Mouse (Mus musculus) left cerebral cortex, postnatal 36 days (tissue): ENCODE results near the gene Frmpd1. TPM values are rescaled to one million over a fixed set of nuclear protein-coding genes. Genes with fewer than 3 reads are reported as not detected.

ENCODE experiments used
- DNase-seq, 2 experiments: peaks; one replicate each; pipeline ENCODE4 v3.0.0; 2021 to 2022; ENCODE audit warnings: low spot score in 2 of 2, mixed read lengths in 1 of 2
- intact Hi-C: fragments of 180-260 bp; cut with DNase I; formaldehyde crosslinking; loops from one replicate; pipeline ENCODE4 v1.15.1; 2025
- total RNA-seq, 2 experiments: library from RNA; stranded (reverse); gene quantifications; 2 replicates each; pipeline ENCODE4 v1.2.3; 2021

The Frmpd1 gene
- total RNA-seq: 10 to 100 TPM; 11.7 to 16.4 TPM

- intact Hi-C loops: no loop called here
- DNase-seq: peak; percentile 33 to 61
Observed at GRCm38 (mm10) chr4:45184521-45185330, at the start of gene Frmpd1. Gene Frmpd1, plus strand, starts transcription at chr4:45184875.

- intact Hi-C loops: no loop called here
- no peak for DNase-seq
Observed at GRCm38 (mm10) chr4:45137636-45138035, 47.0 kb upstream of the Frmpd1 start.

DNA sequence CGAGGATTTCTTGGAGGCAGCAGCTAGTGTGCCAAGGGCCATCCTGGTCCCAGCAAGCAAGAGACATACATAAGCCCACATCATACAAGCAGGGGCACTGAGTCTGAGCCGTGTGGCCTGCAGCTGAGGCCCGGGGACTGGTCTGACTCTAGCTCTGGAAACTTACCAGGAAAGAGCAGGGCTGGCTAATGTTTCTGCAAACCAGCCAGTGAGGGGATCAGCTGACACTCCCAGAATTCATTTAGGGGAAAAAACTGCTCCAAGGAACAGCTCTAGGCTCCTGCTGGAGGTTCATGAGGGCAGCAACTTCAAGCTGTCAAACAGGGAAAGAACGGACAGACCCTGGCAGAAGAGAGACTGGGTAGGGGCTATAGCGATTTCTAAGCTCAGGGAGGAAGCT is 42.8 kb upstream of the Frmpd1 start:
- no peak for DNase-seq
- intact Hi-C loops: no loop called here

GRCm38 (mm10) chr4:45142411-45142810 is 42.3 kb upstream of the Frmpd1 start:
- intact Hi-C loops: no loop called here
- DNase-seq: no peak

GRCm38 (mm10) chr4:45143005-45143404 is 41.7 kb upstream of the Frmpd1 start:
- intact Hi-C loops: no loop called here
- no peak for DNase-seq

DNA sequence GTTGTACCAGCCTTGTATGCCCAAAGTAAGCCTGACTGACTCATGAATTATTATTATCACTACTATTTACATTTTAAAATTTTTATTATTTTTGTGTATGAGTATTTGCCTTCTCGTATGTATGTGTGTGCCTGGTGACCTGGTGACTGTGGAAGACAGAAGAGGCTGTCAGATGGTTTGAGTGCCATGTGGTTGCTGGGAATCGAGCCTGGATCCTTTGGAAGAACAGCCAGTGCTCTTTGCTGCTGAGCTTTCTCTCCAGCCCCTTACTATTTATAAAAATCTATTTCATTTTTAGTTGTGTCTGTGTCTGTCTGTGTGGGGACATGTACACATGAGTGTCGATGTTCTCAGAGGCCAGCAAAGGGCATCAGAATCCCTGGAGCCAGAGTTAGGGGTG is 28.2 kb upstream of the Frmpd1 start:
- DNase-seq: no peak
- intact Hi-C loops: no loop called here

DNA sequence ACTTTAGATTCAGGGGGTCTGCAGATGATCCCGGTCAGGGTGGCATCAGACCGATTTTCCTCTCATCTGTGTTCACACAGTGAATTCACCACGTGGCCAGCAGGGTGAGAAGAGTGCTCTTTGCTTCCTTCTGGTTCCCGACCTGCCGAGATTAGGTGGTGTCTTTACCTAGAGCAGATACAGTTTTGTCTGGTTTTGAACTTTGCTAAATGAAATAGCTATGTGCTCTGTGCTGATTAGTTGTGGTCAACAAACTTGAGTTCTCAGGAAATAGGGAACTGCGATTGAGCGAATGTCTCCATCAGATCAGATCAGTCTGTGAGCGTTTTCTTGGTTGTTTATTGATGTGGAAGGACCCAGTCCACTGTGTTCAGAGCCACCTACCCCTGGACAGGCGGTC is 26.1 kb upstream of the Frmpd1 start:
- intact Hi-C loops: no loop called here
- DNase-seq: no peak

DNA sequence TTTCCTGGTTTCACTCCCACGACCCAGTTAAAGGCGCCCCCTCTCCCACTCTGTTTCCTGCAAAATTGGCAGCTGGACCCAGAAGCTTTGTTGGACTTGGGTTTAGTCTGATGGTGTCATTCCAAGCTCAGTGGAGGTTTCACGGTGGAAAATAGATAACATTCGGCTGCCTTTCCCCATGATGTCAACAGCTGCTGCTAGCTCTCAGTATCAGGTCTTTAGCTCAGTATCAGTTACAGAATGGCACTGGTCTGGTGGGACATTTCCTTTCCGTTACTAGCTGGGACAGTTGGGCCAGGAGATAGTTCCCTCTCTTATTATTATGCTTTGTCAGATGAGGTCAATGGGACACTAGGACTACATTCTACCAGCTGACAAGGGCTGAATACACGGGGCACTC is 23.9 kb upstream of the Frmpd1 start:
- no peak for DNase-seq
- intact Hi-C loops: no loop called here

DNA sequence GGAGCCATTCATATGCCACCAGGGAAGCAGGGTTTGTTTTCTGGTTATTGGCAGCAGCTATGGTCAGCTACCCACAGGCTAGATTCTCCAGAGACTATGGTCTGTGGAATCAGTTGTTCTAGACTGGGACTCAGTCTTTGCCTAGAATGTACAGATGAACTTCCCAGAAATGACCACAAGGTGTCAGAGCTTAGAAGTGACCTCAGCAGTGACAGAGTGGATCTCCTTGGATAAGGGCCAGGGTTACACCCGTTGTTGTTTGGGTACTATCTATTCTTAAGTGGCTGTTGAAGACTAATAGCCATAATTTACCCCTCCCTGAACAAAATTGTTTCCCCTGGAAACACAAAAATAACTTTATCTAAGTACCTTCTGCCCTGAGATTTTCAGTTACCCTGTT is 21.0 kb upstream of the Frmpd1 start:
- DNase-seq: no peak
- intact Hi-C loops: loop anchor here (2.0 kb wide), 1 partner anchor 117 kb away; no protein-coding TSS in a partner anchor

GRCm38 (mm10) chr4:45165477-45165876 is 19.2 kb upstream of the Frmpd1 start:
- intact Hi-C loops: no loop called here

DNA sequence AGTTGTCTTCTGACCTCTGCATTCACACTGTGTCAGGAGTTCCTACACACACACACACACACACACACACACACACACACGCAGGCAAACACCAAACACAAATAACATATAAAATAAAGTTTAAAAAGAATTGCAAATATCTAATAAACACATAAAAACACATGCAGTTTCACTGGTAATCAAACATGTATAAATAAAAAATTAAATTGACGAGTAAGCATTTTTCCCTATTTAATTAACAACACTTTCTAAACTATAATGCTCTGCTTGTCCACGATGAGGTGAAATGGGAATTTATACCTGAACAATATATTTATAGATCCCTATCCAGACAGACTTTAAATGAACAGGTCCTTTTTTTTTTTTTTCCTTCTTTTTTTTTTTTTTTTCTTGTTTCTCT is 18.7 kb upstream of the Frmpd1 start:
- DNase-seq: no peak
- intact Hi-C loops: no loop called here

More at GRCm38 (mm10) chr4:45165477-45165876, 19.2 kb upstream of the Frmpd1 start:
- no peak for DNase-seq

DNA sequence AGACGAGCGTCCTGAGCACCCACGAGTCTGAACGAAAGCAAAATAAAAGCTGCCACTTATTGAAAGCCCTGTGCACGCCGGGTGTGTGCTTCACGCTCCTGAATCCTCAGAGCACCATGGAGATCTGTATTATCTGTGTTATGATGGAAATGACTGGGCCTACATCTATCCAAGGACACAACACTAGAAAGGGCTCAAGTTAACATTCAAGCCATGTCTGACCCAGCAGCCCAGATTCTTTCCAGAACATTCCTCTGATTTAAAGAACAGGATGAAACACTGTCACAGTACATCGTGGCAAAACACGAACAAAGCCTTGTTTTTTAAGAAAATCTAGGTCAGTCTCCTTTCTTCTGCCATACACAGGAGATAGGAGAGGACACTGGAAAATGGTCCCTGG is 13.3 kb upstream of the Frmpd1 start:
- intact Hi-C loops: no loop called here
- no peak for DNase-seq

- DNase-seq: no peak
- intact Hi-C loops: no loop called here
Observed at GRCm38 (mm10) chr4:45183818-45184520, 706 bp upstream of the Frmpd1 start.

DNA sequence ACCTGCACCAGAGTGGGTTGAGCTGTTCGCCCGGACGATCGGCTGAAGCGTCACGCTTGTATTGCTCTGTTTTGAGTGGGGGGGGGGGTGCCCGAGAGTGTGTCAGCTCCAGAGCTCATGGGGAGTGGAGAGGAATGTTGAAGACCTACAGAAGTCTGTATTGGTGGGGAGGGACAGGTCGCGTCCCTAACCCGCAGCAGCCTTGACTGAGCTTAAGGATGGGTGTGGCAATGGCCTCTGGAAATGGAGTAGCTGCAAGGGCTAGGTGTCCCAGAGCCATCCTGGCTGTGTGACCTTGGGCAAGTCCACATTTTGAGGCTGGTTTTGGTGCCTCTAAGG is 625 bp downstream of the Frmpd1 start:
- intact Hi-C loops: no loop called here
- no peak for DNase-seq

GRCm38 (mm10) chr4:45198296-45198695 is 13.6 kb downstream of the Frmpd1 start:
- no peak for DNase-seq
- intact Hi-C loops: no loop called here

DNA sequence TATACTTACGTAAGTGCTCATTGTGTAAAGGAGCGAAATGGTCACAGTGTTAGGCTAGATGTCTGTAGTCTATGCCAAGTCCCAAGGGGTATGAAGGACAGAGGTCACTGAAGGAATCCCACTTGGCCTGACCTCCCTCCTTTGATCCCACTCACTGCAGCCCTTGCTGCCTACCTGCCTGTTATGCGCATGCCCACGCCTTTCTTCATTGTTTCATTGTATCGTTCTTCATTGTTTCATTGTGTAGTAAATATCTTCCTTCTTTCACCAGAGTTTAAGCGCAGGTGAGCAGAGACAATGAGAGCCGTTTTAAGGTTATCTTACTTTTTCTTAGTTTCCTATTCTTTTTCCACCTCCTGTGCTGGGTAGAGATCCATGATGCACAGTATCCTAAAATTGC is 18.6 kb downstream of the Frmpd1 start:
- intact Hi-C loops: no loop called here
- no peak for DNase-seq

DNA sequence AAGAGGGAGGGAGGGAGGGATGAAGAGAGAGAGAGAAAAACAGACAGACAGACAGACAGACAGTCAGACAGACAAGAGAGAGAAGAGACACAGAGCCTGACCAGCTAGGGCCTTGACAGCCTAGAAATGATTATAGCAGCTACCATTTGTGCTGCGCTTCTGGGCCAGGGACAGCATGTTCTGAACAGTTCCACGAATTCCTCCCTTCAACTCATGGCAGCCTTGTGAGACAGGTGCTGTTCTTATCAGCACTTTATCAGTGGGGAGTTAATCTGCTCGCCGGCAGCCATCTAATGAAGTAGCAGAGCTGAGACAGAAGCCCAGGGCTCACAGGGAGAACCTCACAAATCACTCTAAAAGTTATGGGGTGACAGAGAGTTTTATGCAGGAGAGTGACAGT is 22.8 kb downstream of the Frmpd1 start:
- DNase-seq: no peak
- intact Hi-C loops: no loop called here

GRCm38 (mm10) chr4:45208832-45209363 is 24.2 kb downstream of the Frmpd1 start:
- intact Hi-C loops: loop anchor here (2.0 kb wide), 1 partner anchor 46 kb away; no protein-coding TSS in a partner anchor

GRCm38 (mm10) chr4:45212342-45213063 is 27.8 kb downstream of the Frmpd1 start:
- intact Hi-C loops: no loop called here

More at GRCm38 (mm10) chr4:45208832-45209363, 24.2 kb downstream of the Frmpd1 start:
- no peak for DNase-seq

GRCm38 (mm10) chr4:45219946-45220345 is 35.3 kb downstream of the Frmpd1 start:
- intact Hi-C loops: no loop called here
- DNase-seq: no peak

More at GRCm38 (mm10) chr4:45212342-45213063, 27.8 kb downstream of the Frmpd1 start:
- no peak for DNase-seq
